Mouse (Mus musculus) layer of hippocampus, adult 2 months (tissue): ENCODE results near the gene Hacd2. TPM values are rescaled to one million over a fixed set of nuclear protein-coding genes. Genes with fewer than 3 reads are reported as not detected.

ENCODE experiments used
- DNase-seq, 2 experiments: peaks; one replicate each; pipeline ENCODE4 v3.0.0; 2022; ENCODE audit warnings: low spot score in 2 of 2
- H3K27ac ChIP-seq: fragments of 200-600 bp; 2 replicates; pipeline ENCODE4 v1.8.1; 2022
- H3K4me3 ChIP-seq: fragments of 200-600 bp; 2 replicates; pipeline ENCODE4 v1.8.1; 2022; ENCODE audit warnings: mild to moderate bottlenecking
- CTCF ChIP-seq: fragments of 200-600 bp; conservative IDR thresholded peaks from 2 replicates; pipeline ENCODE4 v1.8.1; 2022; ENCODE audit warnings: antibody characterized with exemption, mild to moderate bottlenecking, moderate library complexity
- total RNA-seq, 2 experiments: library from RNA; stranded (reverse); gene quantifications; 2 replicates each; pipeline ENCODE4 v1.2.3; 2021

Gene Hacd2
- total RNA-seq, 2 experiments from 2014 or later = 32.7 to 41.7 TPM

- TF ChIP-seq CTCF = no peak
- H3K4me3 ChIP-seq = no peak overlapping the region
- peak overlapping the region; percentile 86 for H3K27ac ChIP-seq
- no peak for DNase-seq
These were observed 27.5 kb upstream of the Hacd2 start for GRCm38 (mm10) chr16:34994641-34995141.

GRCm38 (mm10) chr16:34996133-34996532 is 26.1 kb upstream of the Hacd2 start:
- peak; percentile 76 to 79 for DNase-seq
- no peak for TF ChIP-seq CTCF
- Histone ChIP-seq H3K4me3 (no peak overlapping the region), H3K27ac (peak overlapping the region; percentile 86)

- H3K4me3 ChIP-seq = no peak overlapping the region
- no peak for DNase-seq
- TF ChIP-seq CTCF = no peak
- peak overlapping the region; percentile 64 for H3K27ac ChIP-seq
These were observed 25.2 kb upstream of the Hacd2 start for GRCm38 (mm10) chr16:34997052-34997451.

- Histone ChIP-seq H3K4me3 (no peak overlapping the region), H3K27ac (no peak overlapping the region)
- no peak for DNase-seq
- TF ChIP-seq CTCF = no peak
These were observed 24.7 kb upstream of the Hacd2 start for GRCm38 (mm10) chr16:34997576-34997975.

GRCm38 (mm10) chr16:34999016-34999415 is 23.2 kb upstream of the Hacd2 start:
- Histone ChIP-seq H3K27ac (0 out of 2 replicates have a peak overlapping the region, but pooled peaks have one; percentile 18), H3K4me3 (no peak overlapping the region)
- no peak for DNase-seq
- no peak for TF ChIP-seq CTCF

- no peak for TF ChIP-seq CTCF
- Histone ChIP-seq H3K4me3 (no peak overlapping the region; the same call in 1 of the 2 replicates), H3K27ac (peak overlapping the region; percentile 55)
- no peak for DNase-seq
These were observed 22.2 kb upstream of the Hacd2 start for GRCm38 (mm10) chr16:34999986-35000385.

GRCm38 (mm10) chr16:35000923-35001560 is 21.2 kb upstream of the Hacd2 start:
- Histone ChIP-seq H3K4me3 (peak overlapping the region; percentile 17; the same call in 1 of the 2 replicates), H3K27ac (peak overlapping the region; percentile 63; the same call in 1 of the 2 replicates)
- no peak for TF ChIP-seq CTCF
- DNase-seq = peak; percentile 37 to 56

- no peak for DNase-seq
- no peak overlapping the region for H3K27ac ChIP-seq
- no peak for TF ChIP-seq CTCF
- H3K4me3 ChIP-seq = no peak overlapping the region
These were observed 17.9 kb upstream of the Hacd2 start for GRCm38 (mm10) chr16:35004356-35004755.

GRCm38 (mm10) chr16:35004756-35005155 is 17.5 kb upstream of the Hacd2 start:
- no peak for DNase-seq
- no peak overlapping the region for H3K27ac ChIP-seq
- TF ChIP-seq CTCF = no peak
- no peak overlapping the region for H3K4me3 ChIP-seq

- TF ChIP-seq CTCF = no peak
- no peak for DNase-seq
- H3K4me3 ChIP-seq = no peak overlapping the region
- no peak overlapping the region for H3K27ac ChIP-seq
These were observed 16.0 kb upstream of the Hacd2 start for GRCm38 (mm10) chr16:35006251-35006650.

GRCm38 (mm10) chr16:35007361-35007760 is 14.9 kb upstream of the Hacd2 start:
- Histone ChIP-seq H3K4me3 (no peak overlapping the region), H3K27ac (no peak overlapping the region)
- no peak for TF ChIP-seq CTCF
- no peak for DNase-seq

GRCm38 (mm10) chr16:35008447-35008846 is 13.8 kb upstream of the Hacd2 start:
- Histone ChIP-seq H3K4me3 (no peak overlapping the region), H3K27ac (no peak overlapping the region)
- DNase-seq = no peak

GRCm38 (mm10) chr16:35013501-35013900 is 8.7 kb upstream of the Hacd2 start:
- no peak for TF ChIP-seq CTCF
- no peak overlapping the region for H3K27ac ChIP-seq
- H3K4me3 ChIP-seq = no peak overlapping the region
- no peak for DNase-seq

More at GRCm38 (mm10) chr16:35008447-35008846, 13.8 kb upstream of the Hacd2 start:
- no peak for TF ChIP-seq CTCF

GRCm38 (mm10) chr16:35016491-35016890 is 5.7 kb upstream of the Hacd2 start:
- Histone ChIP-seq H3K4me3 (no peak overlapping the region), H3K27ac (no peak overlapping the region)
- no peak for TF ChIP-seq CTCF
- DNase-seq = no peak
